Mouse (Mus musculus): Measurements from ENCODE around the gene Mx1. TPM values are rescaled to one million over a fixed set of nuclear protein-coding genes. Genes with fewer than 3 reads are reported as not detected.
A peak's percentile ranks its signal among the peaks of the same experiment; 100 is the strongest.

The Mx1 gene
- polyA plus RNA-seq (2016; fragmentation: Nextera tagmentation; extraction: Ambion mirVana), result not detected in 2 replicates

DNA sequence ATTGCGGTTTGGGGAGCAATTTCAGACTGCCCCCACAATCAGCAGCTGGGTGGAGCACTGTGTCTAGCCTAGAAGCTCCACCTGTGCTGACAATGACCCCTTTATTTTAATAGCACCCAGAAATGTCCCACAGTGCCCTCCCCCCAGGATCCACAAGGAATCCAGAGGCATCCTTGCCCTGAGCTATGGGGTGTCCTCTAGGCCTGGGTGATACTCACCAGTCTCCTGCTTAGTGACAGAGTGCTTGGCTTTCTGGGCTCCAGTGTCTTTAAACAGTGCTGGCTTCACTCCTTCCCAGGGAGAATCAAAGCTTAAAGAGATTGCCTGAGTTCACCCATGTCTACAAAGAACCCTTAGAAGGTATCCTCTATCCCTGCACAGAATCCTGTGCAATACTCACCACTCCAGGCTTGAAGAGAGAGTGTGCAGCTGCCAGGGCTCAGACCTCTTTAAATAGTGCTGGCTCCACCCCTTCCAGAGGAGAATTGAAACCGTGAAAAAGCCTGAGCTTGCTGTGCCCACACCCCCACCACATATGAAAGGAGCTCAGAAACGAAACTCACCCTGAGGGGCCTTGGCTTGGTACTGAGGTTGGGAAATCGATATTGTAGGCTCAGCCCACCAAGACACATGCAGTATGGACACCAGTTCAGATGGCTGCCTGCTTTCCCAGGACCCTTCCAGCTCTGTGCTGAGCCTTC is at the start of gene Mx1:
TSS of gene Mx1 (minus strand) at position 427 of the 701 bp plus-strand sequence.
- no peak within 1 kb of the TSS for H3K27ac ChIP-seq (replicated peaks)
- no peak within 1 kb of the TSS for H3K4me3 ChIP-seq
- H3K4me1 ChIP-seq, result peaks cover 15% of the 10 kb centered on the region
- no peaks in the 10 kb centered on the region for H3K27me3 ChIP-seq (replicated peaks; ENCODE audit: low read depth, poor library complexity, severe bottlenecking)
- DNase-seq (ENCODE audit: low spot score), result peak; percentile 25
- H3K36me3 ChIP-seq (replicated peaks), result no peaks in the 10 kb centered on the region
- 24% methylated on average over 4 of the region's 4 CpGs for WGBS
- H3K9me3 ChIP-seq, result no peaks in the 10 kb centered on the region

DNA sequence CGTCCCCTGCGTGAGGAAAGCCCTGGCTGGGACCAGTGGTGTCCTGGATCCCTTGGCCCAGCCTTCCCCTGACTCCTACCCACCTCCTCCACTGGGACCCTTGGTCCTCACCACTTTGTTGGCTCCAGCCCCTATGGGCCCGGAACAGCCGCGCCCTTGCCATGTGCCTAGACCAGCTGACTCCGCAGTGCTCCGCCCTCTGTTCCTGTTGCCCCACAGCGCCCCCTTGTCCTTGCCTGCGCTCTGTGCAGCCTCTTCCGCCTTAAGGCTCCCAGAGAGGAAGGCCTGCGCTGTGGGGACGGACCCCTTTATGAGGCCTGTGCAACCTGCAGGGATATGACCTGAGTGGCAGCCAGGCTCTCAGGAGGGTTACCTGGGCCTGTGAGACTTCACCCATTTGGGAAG is 49.6 kb upstream of the Mx1 start:
- H3K27me3 ChIP-seq (replicated peaks; ENCODE audit: low read depth, poor library complexity, severe bottlenecking), result no peaks in the 10 kb centered on the region
- no peak overlapping the region for H3K4me3 ChIP-seq
- no peaks in the 10 kb centered on the region for H3K36me3 ChIP-seq (replicated peaks)
- H3K9me3 ChIP-seq, result no peaks in the 10 kb centered on the region
- no peaks in the 10 kb centered on the region for H3K4me1 ChIP-seq
- no peak overlapping the region for H3K27ac ChIP-seq (replicated peaks)
- no peak for DNase-seq (ENCODE audit: low spot score)
- WGBS, result 82% methylated on average over 12 of the region's 12 CpGs

DNA sequence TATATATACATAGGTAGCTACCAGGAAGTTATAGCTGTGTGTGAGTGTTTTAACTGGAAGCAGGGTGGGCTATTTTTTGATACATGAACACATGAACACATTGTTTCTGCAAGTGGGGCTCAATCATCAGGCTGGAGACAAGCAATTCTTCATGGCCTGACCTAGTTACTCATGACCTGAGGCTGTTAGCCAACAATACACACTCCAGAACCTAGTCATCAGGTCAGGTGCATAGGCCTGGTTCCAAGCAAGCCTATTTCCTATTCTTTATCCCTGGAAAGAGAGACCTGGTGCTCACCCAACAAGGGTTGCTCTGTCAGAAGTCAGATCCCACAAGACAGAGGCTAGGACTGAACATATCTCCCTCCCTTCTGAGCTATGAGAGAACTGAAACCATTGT is 48.8 kb upstream of the Mx1 start:
- DNase-seq (ENCODE audit: low spot score), result no peak
- no peaks in the 10 kb centered on the region for H3K9me3 ChIP-seq

GRCm38 (mm10) chr16:97510849-97511248 is 48.1 kb upstream of the Mx1 start:
- WGBS, result 61% methylated on average over 5 of the region's 5 CpGs
- Histone ChIP-seq H3K36me3 (replicated peaks) (no peaks in the 10 kb centered on the region), H3K4me3 (no peak overlapping the region), H3K27ac (replicated peaks) (no peak overlapping the region), H3K9me3 (no peaks in the 10 kb centered on the region), H3K4me1 (no peaks in the 10 kb centered on the region), H3K27me3 (replicated peaks; ENCODE audit: low read depth, poor library complexity, severe bottlenecking) (no peaks in the 10 kb centered on the region)
- DNase-seq (ENCODE audit: low spot score), result no peak

More for the DNA sequence above, 48.8 kb upstream of the Mx1 start:
- H3K27me3 ChIP-seq (replicated peaks; ENCODE audit: low read depth, poor library complexity, severe bottlenecking), result no peaks in the 10 kb centered on the region
- no peaks in the 10 kb centered on the region for H3K4me1 ChIP-seq
- no peaks in the 10 kb centered on the region for H3K36me3 ChIP-seq (replicated peaks)
- H3K4me3 ChIP-seq, result no peak overlapping the region
- H3K27ac ChIP-seq (replicated peaks), result no peak overlapping the region

DNA sequence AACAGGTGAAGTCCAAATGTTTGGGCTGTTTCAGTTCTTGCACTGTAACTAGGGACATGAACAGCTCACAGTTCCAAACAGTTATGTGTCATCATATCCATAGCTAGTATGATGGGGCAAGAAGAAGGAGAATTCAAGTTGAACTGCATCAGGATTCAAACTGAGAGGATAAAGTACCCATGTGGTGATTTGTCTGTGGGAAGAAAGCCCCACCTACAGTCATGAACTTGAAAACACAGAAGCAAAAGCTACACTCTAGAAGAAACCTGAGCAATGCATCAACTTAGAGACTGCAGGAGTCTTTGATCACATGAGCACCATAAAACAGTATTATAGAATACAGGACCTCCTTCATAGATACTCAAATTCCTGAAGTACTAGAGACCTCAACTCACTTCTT is 45.1 kb upstream of the Mx1 start:
- Histone ChIP-seq H3K4me3 (no peak overlapping the region), H3K36me3 (replicated peaks) (no peaks in the 10 kb centered on the region), H3K27ac (replicated peaks) (no peak overlapping the region), H3K27me3 (replicated peaks; ENCODE audit: low read depth, poor library complexity, severe bottlenecking) (no peaks in the 10 kb centered on the region), H3K9me3 (no peaks in the 10 kb centered on the region), H3K4me1 (no peaks in the 10 kb centered on the region)
- no peak for DNase-seq (ENCODE audit: low spot score)

DNA sequence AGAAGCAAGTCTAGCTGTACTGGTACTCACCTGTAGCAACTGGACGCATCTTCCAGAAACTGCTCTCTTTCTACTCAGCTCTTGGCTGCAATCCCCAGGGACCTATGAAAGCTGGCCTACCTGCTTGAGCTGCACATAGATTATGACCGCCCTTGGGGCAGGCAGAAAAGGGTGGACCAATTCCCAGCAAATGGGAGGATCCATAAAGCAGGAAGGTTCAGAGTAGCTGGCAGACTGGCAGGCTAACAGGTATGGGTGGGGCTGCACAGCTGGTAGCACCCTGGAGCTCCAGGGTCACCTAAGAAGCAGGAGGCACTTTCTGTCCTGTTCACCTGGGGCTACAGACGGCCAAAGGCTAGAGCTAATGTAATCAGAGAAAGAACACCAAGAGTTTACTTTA is 42.1 kb upstream of the Mx1 start:
- H3K4me1 ChIP-seq, result no peaks in the 10 kb centered on the region
- 91% methylated on average over 3 of the region's 3 CpGs for WGBS
- no peak overlapping the region for H3K27ac ChIP-seq (replicated peaks)
- no peaks in the 10 kb centered on the region for H3K36me3 ChIP-seq (replicated peaks)
- no peak for DNase-seq (ENCODE audit: low spot score)
- H3K9me3 ChIP-seq, result no peaks in the 10 kb centered on the region
- no peaks in the 10 kb centered on the region for H3K27me3 ChIP-seq (replicated peaks; ENCODE audit: low read depth, poor library complexity, severe bottlenecking)
- no peak overlapping the region for H3K4me3 ChIP-seq

DNA sequence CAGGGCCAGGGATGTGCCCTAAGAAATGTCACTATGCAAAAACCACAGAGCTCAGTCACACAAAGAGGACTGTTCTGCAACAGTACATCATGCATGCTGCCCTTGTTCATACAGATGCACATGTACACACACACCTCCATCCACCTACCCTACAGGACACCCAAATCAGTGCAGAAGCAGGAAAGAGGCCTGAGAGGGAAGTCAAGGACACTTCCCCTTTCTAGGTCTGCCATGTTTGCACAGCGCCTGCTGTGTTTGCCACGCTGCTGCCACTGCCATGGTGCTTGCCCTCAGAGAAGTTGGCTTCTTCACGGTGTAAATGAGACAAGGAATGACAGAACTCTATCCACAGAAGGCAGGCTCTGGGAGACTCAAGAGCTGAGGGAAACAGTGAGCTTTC is 41.1 kb upstream of the Mx1 start:
- 79% methylated on average over 3 of the region's 3 CpGs for WGBS

GRCm38 (mm10) chr16:97500901-97501300 is 38.2 kb upstream of the Mx1 start:
- 92% methylated on average over 7 of the region's 7 CpGs for WGBS
- Histone ChIP-seq H3K36me3 (replicated peaks) (no peaks in the 10 kb centered on the region), H3K27me3 (replicated peaks; ENCODE audit: low read depth, poor library complexity, severe bottlenecking) (no peaks in the 10 kb centered on the region), H3K9me3 (no peaks in the 10 kb centered on the region), H3K27ac (replicated peaks) (no peak overlapping the region), H3K4me1 (no peaks in the 10 kb centered on the region), H3K4me3 (no peak overlapping the region)
- no peak for DNase-seq (ENCODE audit: low spot score)

More for the DNA sequence above, 41.1 kb upstream of the Mx1 start:
- no peak overlapping the region for H3K4me3 ChIP-seq
- DNase-seq (ENCODE audit: low spot score), result no peak
- H3K36me3 ChIP-seq (replicated peaks), result no peaks in the 10 kb centered on the region
- no peak overlapping the region for H3K27ac ChIP-seq (replicated peaks)
- H3K4me1 ChIP-seq, result no peaks in the 10 kb centered on the region
- H3K27me3 ChIP-seq (replicated peaks; ENCODE audit: low read depth, poor library complexity, severe bottlenecking), result no peaks in the 10 kb centered on the region
- H3K9me3 ChIP-seq, result no peaks in the 10 kb centered on the region

DNA sequence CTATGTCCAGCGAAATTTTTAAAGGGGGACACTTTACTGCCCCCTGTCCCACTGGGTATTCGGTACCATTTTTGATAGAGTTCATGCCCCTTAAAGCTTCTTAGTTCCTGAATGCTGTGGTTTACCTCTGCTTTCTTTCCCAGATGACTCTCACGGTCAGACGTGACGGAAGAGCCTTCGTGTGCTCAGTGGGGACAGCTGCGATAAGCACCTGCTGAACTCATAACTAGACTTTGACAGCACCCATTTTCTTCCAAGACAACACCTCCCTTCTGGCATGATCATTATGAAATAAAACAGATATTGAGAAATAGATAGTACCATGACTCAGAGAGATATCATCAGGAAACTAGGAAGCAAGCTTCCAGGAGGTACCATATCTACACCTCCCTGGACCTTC is 36.7 kb upstream of the Mx1 start:
- no peak overlapping the region for H3K27ac ChIP-seq (replicated peaks)
- DNase-seq (ENCODE audit: low spot score), result no peak
- H3K4me3 ChIP-seq, result no peak overlapping the region
- H3K27me3 ChIP-seq (replicated peaks; ENCODE audit: low read depth, poor library complexity, severe bottlenecking), result no peaks in the 10 kb centered on the region
- H3K9me3 ChIP-seq, result no peaks in the 10 kb centered on the region
- no peaks in the 10 kb centered on the region for H3K4me1 ChIP-seq
- H3K36me3 ChIP-seq (replicated peaks), result no peaks in the 10 kb centered on the region
- WGBS, result 92% methylated on average over 7 of the region's 7 CpGs

DNA sequence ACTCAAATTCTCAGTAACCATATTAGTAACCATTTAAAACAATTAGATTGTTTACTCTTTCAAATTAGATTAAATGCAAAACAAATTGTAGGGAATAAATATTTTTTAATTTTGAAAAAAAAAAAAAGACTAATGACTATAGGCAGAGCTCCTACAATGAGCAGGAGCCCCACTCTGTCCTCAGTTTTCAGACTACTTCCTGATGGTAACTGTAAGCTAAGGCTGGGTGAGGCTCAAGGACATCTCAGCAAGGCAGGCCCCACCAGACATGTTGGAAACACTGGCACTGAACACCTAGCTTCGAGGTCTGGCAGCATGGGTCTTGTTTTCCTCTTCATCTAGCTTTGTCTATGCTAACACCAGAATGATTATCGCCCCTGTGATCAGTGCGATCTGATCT is 35.4 kb upstream of the Mx1 start:
- no peaks in the 10 kb centered on the region for H3K36me3 ChIP-seq (replicated peaks)
- 90% methylated on average over 3 of the region's 3 CpGs for WGBS

GRCm38 (mm10) chr16:97497682-97498081 is 35.0 kb upstream of the Mx1 start:
- H3K9me3 ChIP-seq, result no peaks in the 10 kb centered on the region
- no peak overlapping the region for H3K4me3 ChIP-seq
- WGBS, result 62% methylated on average over 5 of the region's 5 CpGs
- H3K36me3 ChIP-seq (replicated peaks), result no peaks in the 10 kb centered on the region
- no peak overlapping the region for H3K27ac ChIP-seq (replicated peaks)
- no peaks in the 10 kb centered on the region for H3K4me1 ChIP-seq
- no peaks in the 10 kb centered on the region for H3K27me3 ChIP-seq (replicated peaks; ENCODE audit: low read depth, poor library complexity, severe bottlenecking)
- no peak for DNase-seq (ENCODE audit: low spot score)

More for the DNA sequence above, 35.4 kb upstream of the Mx1 start:
- Histone ChIP-seq H3K27me3 (replicated peaks; ENCODE audit: low read depth, poor library complexity, severe bottlenecking) (no peaks in the 10 kb centered on the region), H3K27ac (replicated peaks) (no peak overlapping the region), H3K9me3 (no peaks in the 10 kb centered on the region), H3K4me3 (no peak overlapping the region), H3K4me1 (no peaks in the 10 kb centered on the region)
- no peak for DNase-seq (ENCODE audit: low spot score)

GRCm38 (mm10) chr16:97496026-97496425 is 33.3 kb upstream of the Mx1 start:
- Histone ChIP-seq H3K4me3 (no peak overlapping the region), H3K27me3 (replicated peaks; ENCODE audit: low read depth, poor library complexity, severe bottlenecking) (no peaks in the 10 kb centered on the region), H3K9me3 (no peaks in the 10 kb centered on the region), H3K36me3 (replicated peaks) (no peaks in the 10 kb centered on the region), H3K4me1 (no peaks in the 10 kb centered on the region), H3K27ac (replicated peaks) (no peak overlapping the region)
- DNase-seq (ENCODE audit: low spot score), result no peak
- WGBS, result 64% methylated on average over 3 of the region's 3 CpGs

DNA sequence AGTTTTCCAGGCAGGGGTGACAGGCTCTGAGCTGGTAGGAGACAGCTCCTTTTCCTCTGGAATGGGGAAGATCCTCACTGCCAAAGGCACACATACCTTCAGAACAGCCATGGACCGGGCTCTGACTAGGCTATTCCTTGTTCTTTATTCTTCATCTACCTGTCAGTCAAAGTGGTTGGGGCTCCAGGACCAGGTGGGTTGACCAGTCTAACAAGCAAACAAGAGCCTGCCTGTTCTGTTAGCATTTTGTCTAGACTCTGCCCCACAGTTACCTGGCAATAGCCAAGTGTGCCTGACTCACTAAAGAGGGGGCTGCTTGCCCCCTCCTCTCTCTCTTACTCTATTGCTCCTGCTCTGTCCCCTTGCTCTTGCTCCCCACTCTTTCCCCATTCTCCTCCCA is 29.7 kb upstream of the Mx1 start:
- Histone ChIP-seq H3K27ac (replicated peaks) (no peak overlapping the region), H3K27me3 (replicated peaks; ENCODE audit: low read depth, poor library complexity, severe bottlenecking) (no peaks in the 10 kb centered on the region), H3K36me3 (replicated peaks) (no peaks in the 10 kb centered on the region), H3K9me3 (no peaks in the 10 kb centered on the region), H3K4me3 (no peak overlapping the region), H3K4me1 (no peaks in the 10 kb centered on the region)
- DNase-seq (ENCODE audit: low spot score), result no peak
- WGBS, result 80% methylated on average over 1 of the region's 1 CpGs
